Mouse (Mus musculus) embryonic facial prominence, embryonic 11.5 days (tissue): ENCODE results near the gene Tbl2. TPM values are rescaled to one million over a fixed set of nuclear protein-coding genes. Genes with fewer than 3 reads are reported as not detected.

Experiments used
- ATAC-seq: fragments of 200-750 bp; cut with Nextera tagmentation; replicated peaks from 2 replicates; pipeline ENCODE4 v1.8.0; 2017; ENCODE audit warnings: low read depth; ENCODE audit not compliant: insufficient number of reproducible peaks, low FRiP score, low TSS enrichment
- DNase-seq: peaks from one replicate; pipeline ENCODE4 v3.0.0-alpha.2; 2015; ENCODE audit warnings: low spot score
- H3K27ac ChIP-seq: fragments of 300-500 bp; sonication (generic); replicated peaks from 2 replicates; pipeline ENCODE4 v1.5.1; 2014; ENCODE audit warnings: mild to moderate bottlenecking, low read depth, low read length, control low read depth
- H3K27me3 ChIP-seq: fragments of 300-500 bp; sonication (generic); 2 replicates; pipeline ENCODE4 v1.6.1; 2014; ENCODE audit warnings: mild to moderate bottlenecking, low read length, moderate library complexity, mixed read lengths; ENCODE audit not compliant: control insufficient read depth, insufficient read depth
- H3K36me3 ChIP-seq: fragments of 300-500 bp; sonication (generic); replicated peaks from 2 replicates; pipeline ENCODE4 v1.6.1; 2014; ENCODE audit warnings: low read depth, mild to moderate bottlenecking, low read length, moderate library complexity, mixed read lengths; ENCODE audit not compliant: control insufficient read depth, insufficient read depth
- H3K4me1 ChIP-seq: fragments of 300-500 bp; sonication (generic); 2 replicates; pipeline ENCODE4 v1.6.1; 2014; ENCODE audit warnings: low read length, mixed read lengths; ENCODE audit not compliant: control insufficient read depth, insufficient read depth
- H3K4me2 ChIP-seq: fragments of 300-500 bp; sonication (generic); 2 replicates; pipeline ENCODE4 v1.6.1; 2014; ENCODE audit warnings: low read depth, mild to moderate bottlenecking, control low read depth, low read length, moderate library complexity
- H3K4me3 ChIP-seq: fragments of 300-500 bp; sonication (generic); 2 replicates; pipeline ENCODE4 v1.5.1; 2014; ENCODE audit warnings: low read depth, low read length, control low read depth
- H3K9ac ChIP-seq: fragments of 300-500 bp; sonication (generic); replicated peaks from 2 replicates; pipeline ENCODE4 v1.6.1; 2014; ENCODE audit warnings: mild to moderate bottlenecking, control low read depth, low read length
- H3K9me3 ChIP-seq: fragments of 300-500 bp; sonication (generic); replicated peaks from 2 replicates; pipeline ENCODE4 v1.6.1; 2016; ENCODE audit warnings: mild to moderate bottlenecking, low read length, inconsistent platforms, mixed read lengths; ENCODE audit not compliant: control insufficient read depth
- WGBS: fragments of 180-500 bp; shearing (Covaris S2); extraction: QIAGEN DNeasy Blood & Tissue Kit; methylation state at CpG from one replicate; pipeline ENCODE4 v1.1.7; 2014; 5-methylcytosine and 5-hydroxymethylcytosine counted together
- polyA plus RNA-seq: library from polyadenylated mRNA; unstranded; fragments of >200 nt; fragmentation: Nextera tagmentation; extraction: Ambion mirVana; gene quantifications from 2 replicates; pipeline ENCODE4 v1.2.1, GENCODE M21; 2014

The Tbl2 gene
- polyA plus RNA-seq, 1 experiment from 2014 or later, result 20.8 TPM

- Histone ChIP-seq H3K27ac (peak overlapping the region; percentile 99; the same call in 1 of the 2 replicates), H3K9me3 (no peaks in the 10 kb centered on the region), H3K4me3 (peak overlapping the region; percentile 100), H3K36me3 (peaks cover 3% of the 10 kb centered on the region; the same call in 1 of the 2 replicates), H3K4me2 (peak overlapping the region; percentile 58), H3K9ac (peak overlapping the region; percentile 100), H3K4me1 (no peaks in the 10 kb centered on the region), H3K27me3 (no peaks in the 10 kb centered on the region)
- ATAC-seq, result no peak
- WGBS, result 3% methylated on average over 8 of the region's 8 CpGs
- DNase-seq, result no peak
Measured at GRCm38 (mm10) chr5:135188214-135188554, 38.7 kb downstream of the Tbl2 start.

- ATAC-seq, result no peak
- Histone ChIP-seq H3K4me2 (peak overlapping the region; percentile 58), H3K36me3 (peaks cover 3% of the 10 kb centered on the region; the same call in 1 of the 2 replicates), H3K4me1 (no peaks in the 10 kb centered on the region), H3K9me3 (no peaks in the 10 kb centered on the region), H3K4me3 (peak overlapping the region; percentile 100), H3K9ac (peak overlapping the region; percentile 100), H3K27ac (no peak overlapping the region), H3K27me3 (no peaks in the 10 kb centered on the region)
- 61% methylated on average over 2 of the region's 2 CpGs for WGBS
- no peak for DNase-seq
Measured at GRCm38 (mm10) chr5:135189281-135190022, 40.0 kb downstream of the Tbl2 start.

GRCm38 (mm10) chr5:135191620-135192019 is 42.2 kb downstream of the Tbl2 start:
- no peaks in the 10 kb centered on the region for H3K4me1 ChIP-seq
- peaks cover 3% of the 10 kb centered on the region for H3K36me3 ChIP-seq
- H3K9ac ChIP-seq, result no peak overlapping the region
- H3K4me3 ChIP-seq, result no peak overlapping the region
- peak; percentile 84 for DNase-seq
- H3K9me3 ChIP-seq, result no peaks in the 10 kb centered on the region
- no peak for ATAC-seq
- no peaks in the 10 kb centered on the region for H3K27me3 ChIP-seq
- 38% methylated on average over 2 of the region's 2 CpGs for WGBS
- H3K27ac ChIP-seq, result no peak overlapping the region
- H3K4me2 ChIP-seq, result no peak overlapping the region

GRCm38 (mm10) chr5:135192431-135192830 is 43.0 kb downstream of the Tbl2 start:
- Histone ChIP-seq H3K36me3 (peaks cover 3% of the 10 kb centered on the region), H3K4me2 (no peak overlapping the region), H3K27ac (no peak overlapping the region), H3K4me3 (no peak overlapping the region), H3K9me3 (no peaks in the 10 kb centered on the region), H3K27me3 (no peaks in the 10 kb centered on the region), H3K9ac (no peak overlapping the region), H3K4me1 (no peaks in the 10 kb centered on the region)
- DNase-seq (peak; percentile 59), ATAC-seq (no peak)
- 91% methylated on average over 1 of the region's 1 CpGs for WGBS

GRCm38 (mm10) chr5:135196367-135196766 is 46.9 kb downstream of the Tbl2 start:
- Histone ChIP-seq H3K27ac (no peak overlapping the region), H3K4me3 (no peak overlapping the region), H3K9me3 (no peaks in the 10 kb centered on the region), H3K4me1 (no peaks in the 10 kb centered on the region), H3K36me3 (peaks cover 6% of the 10 kb centered on the region), H3K9ac (no peak overlapping the region), H3K4me2 (no peak overlapping the region), H3K27me3 (no peaks in the 10 kb centered on the region)
- WGBS, result 84% methylated on average over 6 of the region's 6 CpGs
- no peak for DNase-seq
- no peak for ATAC-seq

GRCm38 (mm10) chr5:135202763-135203162 is 53.3 kb downstream of the Tbl2 start:
- H3K27ac ChIP-seq, result no peak overlapping the region
- no peak overlapping the region for H3K4me3 ChIP-seq
- H3K36me3 ChIP-seq, result peaks cover 19% of the 10 kb centered on the region
- no peak overlapping the region for H3K9ac ChIP-seq
- DNase-seq (no peak), ATAC-seq (no peak)
- 76% methylated on average over 3 of the region's 3 CpGs for WGBS
- H3K4me2 ChIP-seq, result no peak overlapping the region
- no peaks in the 10 kb centered on the region for H3K27me3 ChIP-seq
- H3K4me1 ChIP-seq, result no peaks in the 10 kb centered on the region
- no peaks in the 10 kb centered on the region for H3K9me3 ChIP-seq

GRCm38 (mm10) chr5:135208197-135208596 is 58.7 kb downstream of the Tbl2 start:
- DNase-seq, result no peak
- Histone ChIP-seq H3K4me1 (no peaks in the 10 kb centered on the region), H3K36me3 (peaks cover 25% of the 10 kb centered on the region), H3K4me3 (no peak overlapping the region), H3K27me3 (no peaks in the 10 kb centered on the region), H3K27ac (no peak overlapping the region), H3K9ac (no peak overlapping the region), H3K4me2 (no peak overlapping the region), H3K9me3 (no peaks in the 10 kb centered on the region)
- 96% methylated on average over 1 of the region's 1 CpGs for WGBS
- no peak for ATAC-seq
